Mouse (Mus musculus) lung, postnatal 0 days (tissue): ENCODE results near the gene Kidins220.

Experiments
- CTCF ChIP-seq: IDR thresholded peaks from 2 replicates; pipeline ENCODE4 v1.5.1; 2016; ENCODE audit warnings: antibody characterized with exemption, mild to moderate bottlenecking
- EP300 ChIP-seq: IDR thresholded peaks from 2 replicates; pipeline ENCODE4 v1.6.1; 2016; ENCODE audit warnings: antibody characterized with exemption, mild to moderate bottlenecking, control low read depth

DNA sequence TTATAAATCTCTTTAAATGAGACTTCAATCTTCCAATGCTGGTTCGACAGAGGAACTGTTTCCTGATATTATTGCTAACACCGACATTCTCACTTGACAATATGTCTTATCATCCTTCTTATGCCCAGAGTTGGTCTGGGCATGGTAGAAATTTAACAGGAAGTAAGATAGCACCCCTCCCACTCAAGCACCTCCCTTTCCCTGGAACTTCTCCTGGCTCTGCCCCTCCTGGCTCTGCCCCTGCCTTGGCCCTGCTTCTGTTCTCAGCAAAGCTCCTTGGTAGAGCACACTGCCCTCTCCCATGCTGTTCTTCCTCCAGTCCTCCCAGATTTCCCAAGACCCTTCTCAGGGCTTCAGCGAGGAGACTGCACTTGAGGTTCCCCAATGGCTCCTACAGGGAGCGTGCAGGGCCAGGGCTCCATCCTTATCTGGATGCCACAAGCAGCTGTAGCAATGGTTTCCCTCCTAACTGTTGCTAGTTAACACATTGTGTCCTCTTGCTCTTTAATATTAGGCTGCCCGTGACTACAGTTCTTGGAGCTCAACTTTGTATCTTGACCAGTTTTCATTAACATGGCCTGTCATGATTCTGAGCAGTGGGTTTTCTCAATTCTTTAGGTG is 39.7 kb downstream of the Kidins220 start:
- TF ChIP-seq CTCF (no peak), EP300 (no peak)
